Mouse (Mus musculus) embryonic fibroblast, embryonic 13.5 days (primary cell): Measurements from ENCODE around the gene Rabgap1l.

Source experiments
- CTCF ChIP-seq: IDR thresholded peaks from 2 replicates; pipeline ENCODE4 v1.5.1; 2011; ENCODE audit warnings: mild to moderate bottlenecking, control low read depth, low read length, moderate library complexity, borderline replicate concordance; ENCODE audit not compliant: insufficient read depth
- POLR2A ChIP-seq: IDR thresholded peaks from 2 replicates; pipeline ENCODE4 v1.6.1; 2011; ENCODE audit warnings: low read depth, mild to moderate bottlenecking, control low read depth, low read length, moderate library complexity

GRCm38 (mm10) chr1:160246844-160247243 lies 546.2 kb downstream of the Rabgap1l start:
- TF ChIP-seq CTCF, result no peak
- no peak for TF ChIP-seq POLR2A
